Mouse (Mus musculus) testis, adult 2 months (tissue): ENCODE data around the gene Krit1. TPM values are rescaled to one million over a fixed set of nuclear protein-coding genes. Genes with fewer than 3 reads are reported as not detected.
"Not testable (repeated sequence)": the region's sequence is repeated elsewhere in the genome, so short reads cannot be mapped to it uniquely, and the experiment has no call there.

Source experiments
- H3K27ac ChIP-seq: fragments of 200-500 bp; 2 replicates; pipeline ENCODE4 v1.5.1; 2012; ENCODE audit warnings: low read depth, low read length; ENCODE audit not compliant: control insufficient read depth, insufficient read depth
- H3K27me3 ChIP-seq: fragments of 200-500 bp; 2 replicates; pipeline ENCODE4 v1.6.1; 2012; ENCODE audit warnings: mild to moderate bottlenecking, low read length, moderate library complexity; ENCODE audit not compliant: control insufficient read depth, insufficient read depth
- H3K36me3 ChIP-seq: fragments of 200-500 bp; 2 replicates; pipeline ENCODE4 v1.6.1; 2012; ENCODE audit warnings: mild to moderate bottlenecking, low read length; ENCODE audit not compliant: control insufficient read depth, insufficient read depth
- H3K4me1 ChIP-seq: fragments of 200-500 bp; 2 replicates; pipeline ENCODE4 v1.6.1; 2012; ENCODE audit warnings: low read length; ENCODE audit not compliant: control insufficient read depth, insufficient read depth
- H3K4me3 ChIP-seq: fragments of 200-500 bp; 2 replicates; pipeline ENCODE4 v1.5.1; 2012; ENCODE audit warnings: low read depth, mild to moderate bottlenecking, low read length, moderate library complexity, mixed read lengths; ENCODE audit not compliant: control insufficient read depth
- CTCF ChIP-seq: fragments of 200-500 bp; IDR thresholded peaks from 2 replicates; pipeline ENCODE4 v1.5.1; 2012; ENCODE audit warnings: low read depth, mild to moderate bottlenecking, inconsistent platforms, low read length, moderate library complexity; ENCODE audit not compliant: control insufficient read depth, insufficient read depth, insufficient replicate concordance
- POLR2A ChIP-seq: fragments of 200-500 bp; IDR thresholded peaks from 2 replicates; pipeline ENCODE4 v1.6.1; 2012; ENCODE audit warnings: low read depth, mild to moderate bottlenecking, inconsistent platforms, low read length, moderate library complexity; ENCODE audit not compliant: control insufficient read depth
- polyA plus RNA-seq: library from polyadenylated mRNA; depleted of rRNA; stranded (reverse); fragments of >200 nt; gene quantifications from 2 replicates; pipeline ENCODE4 v1.2.3, GENCODE M21; 2012

The Krit1 gene
- polyA plus RNA-seq, 1 experiment, result 11.9 TPM

DNA sequence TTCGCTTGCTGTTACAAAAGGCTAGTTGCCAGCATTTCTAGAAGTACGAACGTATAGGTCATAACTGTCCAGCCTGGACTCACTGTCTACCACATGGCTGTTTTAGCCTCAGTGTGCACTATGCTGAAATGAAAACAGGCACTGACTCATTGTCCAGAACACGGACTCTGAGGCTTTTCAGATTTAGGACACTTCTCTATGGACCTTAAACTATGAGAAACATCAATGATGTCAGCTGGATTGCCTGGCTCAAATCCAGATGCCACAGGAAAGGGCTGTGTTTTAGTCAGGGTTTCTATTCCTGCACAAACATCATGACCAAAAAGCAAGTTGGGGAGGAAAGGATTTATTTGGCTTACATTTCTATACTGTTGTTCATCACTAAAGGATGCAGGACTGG is 15.4 kb upstream of the Krit1 start:
- no peak overlapping the region for H3K27ac ChIP-seq
- TF ChIP-seq POLR2A (no peak), CTCF (no peak)
- H3K4me3 ChIP-seq, result no peak overlapping the region
- no peaks in the 10 kb centered on the region for H3K27me3 ChIP-seq
- no peaks in the 10 kb centered on the region for H3K4me1 ChIP-seq
- H3K36me3 ChIP-seq, result no peaks in the 10 kb centered on the region

DNA sequence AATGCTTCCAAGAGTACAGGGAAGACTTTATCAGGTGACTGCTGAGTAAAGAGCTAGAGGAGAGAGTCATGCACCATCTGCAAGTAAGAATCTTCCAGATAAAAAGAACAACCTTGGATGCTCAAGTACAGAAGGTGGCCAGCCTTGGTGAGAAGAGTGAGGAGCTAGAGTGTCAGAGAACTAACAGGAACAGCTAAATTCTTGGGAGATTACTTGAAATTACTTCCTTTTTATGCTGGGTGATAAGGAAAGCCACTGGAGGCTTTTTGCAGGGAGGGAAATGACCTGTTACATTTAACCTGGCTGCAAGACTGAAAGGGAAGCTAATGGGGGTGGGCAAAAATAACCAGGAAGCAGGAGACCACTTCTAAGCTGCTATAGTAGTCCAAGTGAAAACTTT is 11.9 kb upstream of the Krit1 start:
- TF ChIP-seq CTCF (no peak), POLR2A (no peak)
- Histone ChIP-seq H3K27me3 (no peaks in the 10 kb centered on the region), H3K27ac (no peak overlapping the region), H3K4me1 (no peaks in the 10 kb centered on the region), H3K4me3 (no peak overlapping the region), H3K36me3 (no peaks in the 10 kb centered on the region)

DNA sequence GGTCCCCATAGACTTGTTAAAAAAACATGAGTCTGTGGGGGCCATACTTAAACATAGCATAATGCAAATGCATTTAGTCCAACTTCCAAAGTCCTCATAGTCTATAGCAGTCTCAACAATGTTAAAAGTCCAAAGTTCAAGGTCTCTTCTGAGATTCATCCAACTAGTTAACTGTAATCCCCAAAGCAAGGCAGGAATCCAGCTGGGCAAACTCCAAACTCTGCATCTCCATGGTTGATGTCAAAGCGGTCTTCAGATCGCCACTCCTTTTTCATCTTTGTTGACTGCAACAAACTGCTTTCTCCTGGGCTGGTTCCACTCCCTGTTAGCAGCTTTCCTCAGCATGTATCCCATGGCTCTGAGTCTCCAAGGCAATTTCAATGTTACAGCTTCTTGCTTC is 5.9 kb upstream of the Krit1 start:
- H3K27ac ChIP-seq, H3K4me3 ChIP-seq, H3K36me3 ChIP-seq: not testable (repeated sequence)

DNA sequence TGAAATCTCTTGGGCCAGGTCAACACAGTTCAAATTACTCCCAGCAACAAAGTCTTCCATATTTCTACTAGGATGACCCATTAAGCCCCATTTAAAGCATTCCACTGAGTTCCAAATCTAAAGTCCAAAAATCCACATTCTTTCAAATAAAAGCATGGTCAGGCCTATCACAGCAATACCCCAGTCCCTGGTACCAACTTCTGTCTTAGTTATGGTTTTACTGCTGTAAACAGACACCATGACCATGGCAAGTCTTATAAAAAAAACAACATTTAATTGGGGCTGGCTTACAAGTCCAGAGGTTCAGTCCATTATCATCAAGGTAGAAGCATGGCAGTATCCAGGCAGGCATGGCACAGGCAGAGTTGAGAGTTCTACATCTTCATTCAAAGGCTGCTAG is 4.3 kb upstream of the Krit1 start:
- H3K36me3 ChIP-seq, H3K27ac ChIP-seq, H3K4me1 ChIP-seq, H3K27me3 ChIP-seq, H3K4me3 ChIP-seq: not testable (repeated sequence)

More for the DNA sequence above, 5.9 kb upstream of the Krit1 start:
- not testable (repeated sequence) for H3K4me1 ChIP-seq, H3K27me3 ChIP-seq

DNA sequence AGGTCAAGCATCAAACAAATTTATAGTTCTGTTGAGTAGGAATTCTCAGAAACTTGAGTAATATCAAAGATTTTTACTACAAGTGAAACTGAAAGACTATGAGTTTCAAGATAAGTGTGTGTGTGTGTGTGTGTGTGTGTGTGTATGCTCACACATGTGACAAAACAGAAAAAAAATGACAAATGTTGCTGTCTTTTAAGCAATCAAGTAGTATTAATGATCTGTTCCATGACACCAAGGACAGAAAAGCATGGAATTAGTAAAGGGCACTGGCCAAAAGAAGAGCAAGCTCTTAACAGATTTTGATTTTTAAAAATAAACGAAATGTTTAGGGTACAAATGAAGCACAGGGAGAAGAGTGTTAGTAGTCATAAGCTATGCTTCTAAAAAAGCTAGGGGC is 2.9 kb upstream of the Krit1 start:
- no peaks in the 10 kb centered on the region for H3K27me3 ChIP-seq
- H3K4me1 ChIP-seq, result peaks cover 2% of the 10 kb centered on the region
- no peak overlapping the region for H3K4me3 ChIP-seq
- H3K27ac ChIP-seq, result no peak overlapping the region
- H3K36me3 ChIP-seq, result no peaks in the 10 kb centered on the region
- TF ChIP-seq CTCF (no peak), POLR2A (no peak)

DNA sequence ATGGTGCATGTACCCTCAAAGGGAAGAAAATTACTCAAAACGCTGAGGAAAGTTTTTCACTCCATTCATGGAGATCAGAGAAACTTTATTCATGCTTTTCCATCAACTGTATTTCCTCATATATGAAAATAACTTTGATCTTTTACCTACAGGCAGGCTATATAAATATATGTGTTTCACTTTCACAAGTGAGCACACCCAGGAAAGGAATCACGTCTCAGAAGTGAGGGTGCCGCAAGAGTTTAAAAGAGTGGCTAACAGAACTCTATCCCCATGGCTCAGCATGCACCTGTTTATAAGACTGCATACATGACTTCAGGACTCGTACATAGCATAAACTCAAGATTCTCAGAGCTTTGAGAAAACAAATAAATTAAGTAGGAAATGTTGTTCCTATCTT is 2.1 kb upstream of the Krit1 start:
- no peak overlapping the region for H3K4me3 ChIP-seq

DNA sequence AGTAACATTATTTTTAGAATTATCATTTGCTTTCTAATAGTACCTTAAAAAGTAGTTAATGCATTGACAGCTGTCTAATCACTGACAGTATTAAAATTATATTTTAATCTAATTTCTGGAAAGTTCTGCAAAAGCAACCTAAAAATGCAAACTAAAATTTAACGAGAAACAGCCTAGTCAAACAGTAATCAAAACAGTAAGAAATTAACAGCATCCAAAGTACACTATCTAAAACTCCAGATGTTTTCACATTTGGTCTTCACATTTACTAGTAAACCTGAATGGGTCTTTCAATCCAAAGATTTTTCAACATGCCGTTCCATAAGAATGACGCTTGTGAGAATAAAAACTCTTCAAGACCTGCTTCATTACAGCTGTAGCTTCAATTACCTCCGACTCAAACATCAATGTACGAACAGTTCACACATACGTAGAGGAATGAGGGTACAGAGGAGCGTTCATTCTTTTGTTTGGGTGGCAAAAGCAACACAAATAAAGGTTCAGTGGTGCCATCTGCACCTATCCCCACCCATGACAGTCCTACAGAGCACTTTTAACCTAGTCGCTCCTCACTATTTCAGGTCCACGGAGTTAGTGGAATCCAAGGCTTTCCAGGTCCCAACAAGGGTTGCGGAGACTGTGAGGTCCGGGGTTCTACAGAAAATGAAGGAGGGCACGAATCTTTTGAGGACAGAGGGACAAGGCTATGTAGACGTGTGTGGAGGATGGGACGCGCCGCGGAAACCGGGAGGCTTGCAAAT is 1.1 kb upstream of the Krit1 start:
- Histone ChIP-seq H3K4me3 (peak overlapping the region; percentile 95), H3K36me3 (no peaks in the 10 kb centered on the region), H3K27me3 (no peaks in the 10 kb centered on the region), H3K27ac (peak overlapping the region; percentile 91), H3K4me1 (peaks cover 2% of the 10 kb centered on the region)
- TF ChIP-seq POLR2A (no peak), CTCF (no peak)

More for the DNA sequence above, 2.1 kb upstream of the Krit1 start:
- no peaks in the 10 kb centered on the region for H3K27me3 ChIP-seq
- no peaks in the 10 kb centered on the region for H3K36me3 ChIP-seq
- TF ChIP-seq POLR2A (no peak), CTCF (no peak)
- no peak overlapping the region for H3K27ac ChIP-seq
- peaks cover 2% of the 10 kb centered on the region for H3K4me1 ChIP-seq
